ENCODE assay signal across 9 mouse cellular contexts in the genomic region with DNA sequence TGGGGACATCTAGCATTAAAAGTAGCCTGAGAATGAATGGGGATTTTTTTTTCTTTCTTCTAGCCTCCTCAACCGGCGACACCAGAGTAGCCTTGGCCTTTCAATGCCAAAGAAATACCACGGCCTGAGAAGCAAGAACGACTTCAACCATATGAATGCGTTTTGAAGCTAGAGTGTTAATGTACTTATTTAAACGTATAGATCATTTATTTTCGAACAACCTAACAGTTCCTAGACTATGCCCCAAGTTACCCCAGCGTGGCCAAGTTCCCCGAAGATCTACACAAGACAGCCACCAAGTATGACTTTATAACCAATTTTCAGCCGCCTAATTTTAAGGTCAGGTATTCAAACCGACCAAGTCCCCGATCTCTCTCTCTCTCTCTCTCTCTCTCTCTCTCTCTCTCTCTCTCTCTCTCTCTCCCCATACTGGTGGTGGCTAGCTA. TPM values are rescaled to one million over a fixed set of nuclear protein-coding genes. Genes with fewer than 3 reads are reported as not detected.
DNase-seq lines count a peak whose midpoint lies in the region; ATAC-seq and TF ChIP-seq lines count a peak whose summit lies in the region.
"Had no signal": no experiment of that assay in that cellular context is flagged by ENCODE, and none has a peak within 500 bp of the region (broad histone marks: within the 10 kb centered on the region; RNA-seq: fewer than 3 reads in every experiment).

No protein-coding gene starts in this region.

- H3K4me3 ChIP-seq in heart, embryonic 12.5 days: peak overlapping the region; percentile 54
- peak overlapping the region; percentile 75 to 87 (median 76) for H3K4me3 ChIP-seq in CH12.LX (replicated peaks in 1 of 3; ENCODE audit: low read depth in 2 of 3, low read length in 2 of 3, poor library complexity in 1 of 3)
- peak overlapping the region; percentile 53 for H3K4me3 ChIP-seq in hindbrain, embryonic 10.5 days
- H3K4me3 ChIP-seq in liver, postnatal 0 days (ENCODE audit: low read depth, low read length): peak overlapping the region; percentile 58

- no peak for DNase-seq in heart, postnatal 4 days
- no peak for DNase-seq in CH12.LX (ENCODE audit: extremely low read depth)
- DNase-seq in hindbrain, embryonic 10.5 days (ENCODE audit: low spot score): no peak
- DNase-seq in liver, postnatal 0 days: no peak
- no peak for DNase-seq in layer of hippocampus, adult 11-12 months (ENCODE audit: low spot score)
- DNase-seq in thymus, postnatal 0 days (ENCODE audit: low spot score): no peak
- DNase-seq in spleen, postnatal 14 days (ENCODE audit: low spot score in 2 of 2): no peak

- H3K27ac ChIP-seq in heart, embryonic 12.5 days (ENCODE audit: poor library complexity, severe bottlenecking): no peak overlapping the region
- no peak overlapping the region for H3K27ac ChIP-seq in CH12.LX (ENCODE audit: insufficient read depth, low read depth)
- no peak overlapping the region for H3K27ac ChIP-seq in hindbrain, embryonic 10.5 days
- no peak overlapping the region for H3K27ac ChIP-seq in liver, postnatal 0 days (ENCODE audit: low read depth)

- TF ChIP-seq EP300 in CH12.LX (IDR thresholded peaks at IDR 0.05; ENCODE audit: low read length): no peak
- TF ChIP-seq EP300 in liver, postnatal 0 days (IDR thresholded peaks at IDR 0.05; ENCODE audit: low read depth): no peak

- no peak for ATAC-seq in heart, embryonic 12.5 days (ENCODE audit: insufficient number of reproducible peaks, low FRiP score)
- ATAC-seq in liver, postnatal 0 days: no peak

- WGBS in heart, embryonic 12.5 days: 4% methylated on average over 12 of the region's 12 CpGs
- WGBS in hindbrain, embryonic 10.5 days: 7% methylated on average over 12 of the region's 12 CpGs
- 8% methylated on average over 12 of the region's 12 CpGs for WGBS in liver, postnatal 0 days (ENCODE audit: insufficient replicate concordance)

- H3K79me2 ChIP-seq in CH12.LX (replicated peaks; ENCODE audit: control insufficient read depth, extremely low read depth, insufficient read depth, poor library complexity, severe bottlenecking): no peaks in the 10 kb centered on the region

- no peaks in the 10 kb centered on the region for H3K9me3 ChIP-seq in heart, embryonic 12.5 days (replicated peaks)
- H3K9me3 ChIP-seq in CH12.LX (replicated peaks; ENCODE audit: low read length): peaks cover 26% of the 10 kb centered on the region
- no peaks in the 10 kb centered on the region for H3K9me3 ChIP-seq in hindbrain, embryonic 10.5 days
- no peaks in the 10 kb centered on the region for H3K9me3 ChIP-seq in liver, postnatal 0 days (ENCODE audit: low read length)

- H3K36me3 ChIP-seq in heart, embryonic 12.5 days: no peaks in the 10 kb centered on the region
- H3K36me3 ChIP-seq in CH12.LX (replicated peaks in 1 of 2; ENCODE audit: control insufficient read depth in 1 of 2, insufficient read depth in 1 of 2, low read length in 1 of 2): peaks cover 0 to 6% of the 10 kb centered on the region in 2 experiments
- H3K36me3 ChIP-seq in hindbrain, embryonic 10.5 days: no peaks in the 10 kb centered on the region
- H3K36me3 ChIP-seq in liver, postnatal 0 days (replicated peaks; ENCODE audit: insufficient read depth, low read length): no peaks in the 10 kb centered on the region

- no peak for TF ChIP-seq CTCF in CH12.LX (conservative IDR thresholded peaks at IDR 0.05 in 1 of 2, IDR thresholded peaks at IDR 0.05 in 1 of 2; ENCODE audit: low read depth in 2 of 2, low read length in 2 of 2)
- TF ChIP-seq CTCF in liver, postnatal 0 days (IDR thresholded peaks at IDR 0.05; ENCODE audit: low read depth): no peak

- no peak for TF ChIP-seq POLR2A in CH12.LX (IDR thresholded peaks at IDR 0.05; ENCODE audit: low read depth, low read length)

- TF ChIP-seq RAD21 in CH12.LX (IDR thresholded peaks at IDR 0.05; ENCODE audit: low read depth, low read length): no peak

- peak overlapping the region; percentile 85 for H3K4me2 ChIP-seq in heart, embryonic 12.5 days
- peak overlapping the region; percentile 57 for H3K4me2 ChIP-seq in CH12.LX (ENCODE audit: insufficient read depth, low read depth, poor library complexity, severe bottlenecking)
- peak overlapping the region; percentile 90 for H3K4me2 ChIP-seq in liver, postnatal 0 days (ENCODE audit: low read depth, low read length)

- dilution Hi-C loops in CH12.LX (cut with MboI; ENCODE audit: extremely low pct_ligation_motif_present, extremely low pct_unique_long_range_greater_than_20kb, low sequenced_read_pairs): no loop called here

- peaks cover 98% of the 10 kb centered on the region for H3K27me3 ChIP-seq in heart, embryonic 12.5 days (replicated peaks)
- no peaks in the 10 kb centered on the region for H3K27me3 ChIP-seq in CH12.LX (replicated peaks)
- H3K27me3 ChIP-seq in hindbrain, embryonic 10.5 days (ENCODE audit: insufficient read depth, poor library complexity, severe bottlenecking): peaks cover 100% of the 10 kb centered on the region
- H3K27me3 ChIP-seq in liver, postnatal 0 days (ENCODE audit: insufficient read depth, low read length): peaks cover 100% of the 10 kb centered on the region

- H3K9ac ChIP-seq in heart, embryonic 12.5 days: no peak overlapping the region
- H3K9ac ChIP-seq in CH12.LX (ENCODE audit: insufficient read depth, low read depth): peak overlapping the region; percentile 78
- H3K9ac ChIP-seq in liver, postnatal 0 days (replicated peaks): no peak overlapping the region; the same call in 1 of the 2 replicates

- in situ Hi-C loops in CH12.LX (cut with MboI; ENCODE audit: low pct_ligation_motif_present, low pct_unique_long_range_greater_than_20kb, low sequenced_read_pairs): loop anchor here (10.0 to 25.0 kb wide), 3 partner anchors 209 to 1006 kb away; a partner anchor contains a TSS

- H3K4me1 ChIP-seq in heart, embryonic 12.5 days (replicated peaks): peaks cover 25% of the 10 kb centered on the region
- peaks cover 0 to 13% of the 10 kb centered on the region in 2 experiments; a peak in 2 of 4 replicates for H3K4me1 ChIP-seq in CH12.LX (ENCODE audit: control insufficient read depth in 1 of 2, insufficient read depth in 2 of 2)
- H3K4me1 ChIP-seq in hindbrain, embryonic 10.5 days (replicated peaks): peaks cover 25% of the 10 kb centered on the region
- H3K4me1 ChIP-seq in liver, postnatal 0 days (ENCODE audit: insufficient read depth): peaks cover 13% of the 10 kb centered on the region

TF ChIP-seq in CH12.LX, 34 proteins besides CTCF, POLR2A, EP300 and RAD21 (continues in another document):
- no peak for TF ChIP-seq POLR2AphosphoS2 (IDR thresholded peaks at IDR 0.05; ENCODE audit: low read depth, low read length)
- no peak for TF ChIP-seq E2F4 (IDR thresholded peaks at IDR 0.05; ENCODE audit: insufficient replicate concordance, low read depth, low read length)
- TF ChIP-seq RCOR1 (conservative IDR thresholded peaks at IDR 0.05; ENCODE audit: low read depth, low read length): no peak
- no peak for TF ChIP-seq KAT2A (IDR thresholded peaks at IDR 0.05; ENCODE audit: insufficient replicate concordance, low read length)

RNA-seq across cellular contexts. Expression of a gene that starts 0.8 kb away (rescaled TPM):
- 0.44 TPM in 1 of 2 replicates, not detected in the other for polyA plus RNA-seq in heart, embryonic 12.5 days (2016; fragmentation: Nextera tagmentation; extraction: Ambion mirVana)
- total RNA-seq in heart, postnatal 4 days (2021): under 1 TPM in 1 of 2 experiments, not detected in 1; 0.20 TPM
- total RNA-seq in CH12.LX (2012; rRNA removed): 0.71 and 1.1 TPM in 2 replicates
- 0.85 and 1.0 TPM in 2 replicates for total RNA-seq in CH12.LX (2014; rRNA removed)
- polyA plus RNA-seq in CH12.LX (2012; ENCODE audit: insufficient read length, low read depth): 1.4 TPM in 2 replicates
- not detected in 2 replicates for polyA plus RNA-seq in hindbrain, embryonic 10.5 days (2016; fragmentation: Nextera tagmentation; extraction: Ambion mirVana)
- 0.39 and 0.50 TPM in 2 replicates for polyA plus RNA-seq in liver, postnatal 0 days (2015; fragmentation: Nextera tagmentation; extraction: Ambion mirVana)
- polyA plus RNA-seq in thymus, postnatal 0 days (2015; fragmentation: Nextera tagmentation; extraction: Ambion mirVana): 0.71 and 1.4 TPM in 2 replicates

RNA-seq across cellular contexts. Expression of a gene that starts 7.7 kb away (rescaled TPM):
- not detected in 2 replicates for polyA plus RNA-seq in heart, embryonic 12.5 days (2016; fragmentation: Nextera tagmentation; extraction: Ambion mirVana)
- not detected for total RNA-seq in heart, postnatal 4 days (2021)
- total RNA-seq in CH12.LX (2012; rRNA removed) (not detected in 2 replicates), CH12.LX (2014; rRNA removed) (not detected in 2 replicates)
- polyA plus RNA-seq in CH12.LX (2012; ENCODE audit: insufficient read length, low read depth): not detected in 2 replicates
- polyA plus RNA-seq in hindbrain, embryonic 10.5 days (2016; fragmentation: Nextera tagmentation; extraction: Ambion mirVana): not detected in 2 replicates
- polyA plus RNA-seq in liver, postnatal 0 days (2015; fragmentation: Nextera tagmentation; extraction: Ambion mirVana): not detected in 2 replicates
- polyA plus RNA-seq in thymus, postnatal 0 days (2015; fragmentation: Nextera tagmentation; extraction: Ambion mirVana): not detected in 2 replicates
- total RNA-seq: megakaryocyte progenitor cell, adult 5-6 weeks had no signal

RNA-seq across cellular contexts. Expression of a gene that starts 7.8 kb away (rescaled TPM):
- polyA plus RNA-seq in heart, embryonic 12.5 days (2016; fragmentation: Nextera tagmentation; extraction: Ambion mirVana): 0.72 and 0.80 TPM in 2 replicates
- total RNA-seq in heart, postnatal 4 days (2021): 1 to 10 TPM; 1.4 TPM
- total RNA-seq in CH12.LX (2012; rRNA removed) (0.25 and 0.38 TPM in 2 replicates), CH12.LX (2014; rRNA removed) (0.08 TPM in 1 of 2 replicates, not detected in the other)
- 0.34 and 0.37 TPM in 2 replicates for polyA plus RNA-seq in CH12.LX (2012; ENCODE audit: insufficient read length, low read depth)
- 3.6 and 9.7 TPM in 2 replicates for polyA plus RNA-seq in hindbrain, embryonic 10.5 days (2016; fragmentation: Nextera tagmentation; extraction: Ambion mirVana)
- polyA plus RNA-seq in liver, postnatal 0 days (2015; fragmentation: Nextera tagmentation; extraction: Ambion mirVana): 0.16 and 0.17 TPM in 2 replicates
- 1.1 and 1.2 TPM in 2 replicates for polyA plus RNA-seq in thymus, postnatal 0 days (2015; fragmentation: Nextera tagmentation; extraction: Ambion mirVana)

RNA-seq across cellular contexts. Expression of a gene that starts 10.0 kb away (rescaled TPM):
- 0.48 and 0.54 TPM in 2 replicates for polyA plus RNA-seq in heart, embryonic 12.5 days (2016; fragmentation: Nextera tagmentation; extraction: Ambion mirVana)
- total RNA-seq in heart, postnatal 4 days (2021): not detected
- total RNA-seq in CH12.LX (2012; rRNA removed) (0.30 and 0.50 TPM in 2 replicates), CH12.LX (2014; rRNA removed) (0.30 and 0.32 TPM in 2 replicates)
- polyA plus RNA-seq in CH12.LX (2012; ENCODE audit: insufficient read length, low read depth): 0.47 and 0.97 TPM in 2 replicates
- polyA plus RNA-seq in hindbrain, embryonic 10.5 days (2016; fragmentation: Nextera tagmentation; extraction: Ambion mirVana): not detected in 2 replicates
- polyA plus RNA-seq in liver, postnatal 0 days (2015; fragmentation: Nextera tagmentation; extraction: Ambion mirVana): 0.11 and 0.26 TPM in 2 replicates
- 0.62 and 0.81 TPM in 2 replicates for polyA plus RNA-seq in thymus, postnatal 0 days (2015; fragmentation: Nextera tagmentation; extraction: Ambion mirVana)

RNA-seq across cellular contexts. Expression of a gene that starts 12.4 kb away (rescaled TPM):
- not detected in 2 replicates for polyA plus RNA-seq in heart, embryonic 12.5 days (2016; fragmentation: Nextera tagmentation; extraction: Ambion mirVana)
- total RNA-seq in heart, postnatal 4 days (2021): not detected
- total RNA-seq in CH12.LX (2012; rRNA removed): 1.2 and 2.2 TPM in 2 replicates
- 0.58 and 1.1 TPM in 2 replicates for total RNA-seq in CH12.LX (2014; rRNA removed)
- 1.6 and 2.1 TPM in 2 replicates for polyA plus RNA-seq in CH12.LX (2012; ENCODE audit: insufficient read length, low read depth)
- polyA plus RNA-seq in hindbrain, embryonic 10.5 days (2016; fragmentation: Nextera tagmentation; extraction: Ambion mirVana): not detected in 2 replicates
- polyA plus RNA-seq in liver, postnatal 0 days (2015; fragmentation: Nextera tagmentation; extraction: Ambion mirVana): not detected in 2 replicates
- polyA plus RNA-seq in thymus, postnatal 0 days (2015; fragmentation: Nextera tagmentation; extraction: Ambion mirVana): not detected in 2 replicates
